Mouse (Mus musculus): Measurements from ENCODE around the gene Tpt1. TPM values are rescaled to one million over a fixed set of nuclear protein-coding genes. Genes with fewer than 3 reads are reported as not detected.

Gene Tpt1
- polyA plus RNA-seq, 1 experiment from 2014 or later, result 1,020 TPM

DNA sequence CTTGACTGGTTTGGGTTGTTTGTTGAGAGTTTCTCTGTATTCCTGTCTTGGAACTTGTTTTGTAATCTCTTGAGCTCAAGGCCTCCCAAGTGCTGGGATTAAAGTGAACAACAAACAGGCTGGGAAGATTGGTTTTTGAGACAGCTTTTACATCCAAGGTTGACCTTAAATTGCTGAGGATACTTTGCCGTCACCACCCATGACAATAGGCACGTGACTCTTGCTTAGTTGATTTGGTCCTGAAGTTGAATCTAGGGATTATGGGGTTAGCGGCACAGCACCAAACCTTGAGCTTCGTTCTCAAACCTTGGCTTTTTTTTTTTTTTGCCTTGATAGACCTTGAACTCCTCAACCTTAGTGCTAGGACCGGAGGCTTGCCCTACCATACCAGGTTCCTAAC lies 4.3 kb downstream of the Tpt1 start:
- peaks cover 23% of the 10 kb centered on the region for H3K36me3 ChIP-seq (ENCODE audit: control insufficient read depth, insufficient read depth, low read length)
- ATAC-seq (replicated peaks; ENCODE audit: low FRiP score), result no peak

DNA sequence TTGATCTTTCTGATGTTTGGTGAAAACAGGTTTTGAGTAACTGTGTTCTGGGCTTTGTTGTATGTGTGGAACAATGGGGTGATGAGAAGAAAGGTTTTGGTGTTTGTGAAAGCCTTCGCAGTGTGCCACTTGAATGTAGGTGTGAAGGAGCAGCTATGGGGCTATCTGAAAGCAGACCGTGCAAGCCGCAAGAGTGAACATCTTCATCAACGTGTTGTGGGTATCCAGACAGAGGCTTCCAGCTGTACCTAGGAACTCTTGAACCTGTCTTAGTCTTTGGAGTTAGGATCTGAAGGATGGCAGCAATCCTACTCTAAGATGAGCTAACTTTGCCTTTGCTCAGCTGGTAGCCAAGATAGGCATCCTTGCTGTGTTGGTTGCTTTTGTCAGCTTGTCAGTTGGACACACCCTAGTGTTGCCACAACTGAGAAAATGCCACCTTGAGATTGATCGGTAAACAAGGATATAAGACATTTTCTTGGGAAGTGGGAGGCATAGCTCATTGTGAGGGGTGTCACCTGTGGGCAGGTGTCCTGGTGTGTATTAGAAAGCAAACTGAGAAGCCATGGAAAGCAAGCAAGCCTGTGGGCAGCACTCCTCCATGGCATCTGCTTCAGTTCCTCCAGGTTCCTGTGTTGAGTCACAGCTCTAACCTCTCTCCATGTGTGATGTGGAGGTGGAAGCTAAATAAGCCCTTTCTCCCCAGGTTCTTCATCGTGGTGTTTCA lies 5.1 kb downstream of the Tpt1 start:
- no peak for DNase-seq (ENCODE audit: low spot score)
- no peak overlapping the region for H3K4me2 ChIP-seq (ENCODE audit: low read depth, low read length, severe bottlenecking)
- H3K4me1 ChIP-seq (replicated peaks; ENCODE audit: control insufficient read depth, insufficient read depth, low read length), result peaks cover 10% of the 10 kb centered on the region
- H3K27me3 ChIP-seq (ENCODE audit: control insufficient read depth, insufficient read depth, low read length), result no peaks in the 10 kb centered on the region
- no peak overlapping the region for H3K4me3 ChIP-seq (ENCODE audit: low read depth, low read length)
- ATAC-seq (replicated peaks; ENCODE audit: low FRiP score), result no peak
- 84% methylated on average over 6 of the region's 6 CpGs for WGBS
- H3K9me3 ChIP-seq (ENCODE audit: control insufficient read depth, low read length), result no peaks in the 10 kb centered on the region
- no peak overlapping the region for H3K27ac ChIP-seq (ENCODE audit: low read depth, low read length)
- H3K36me3 ChIP-seq (ENCODE audit: control insufficient read depth, insufficient read depth, low read length), result peaks cover 23% of the 10 kb centered on the region
- H3K9ac ChIP-seq (ENCODE audit: low read length), result no peak overlapping the region

More for the DNA sequence above, 4.3 kb downstream of the Tpt1 start:
- 82% methylated on average over 5 of the region's 5 CpGs for WGBS
- no peak for DNase-seq (ENCODE audit: low spot score)
- Histone ChIP-seq H3K27ac (ENCODE audit: low read depth, low read length) (0 out of 2 replicates have a peak overlapping the region, but pooled peaks have one; percentile 25), H3K9ac (ENCODE audit: low read length) (no peak overlapping the region), H3K4me3 (ENCODE audit: low read depth, low read length) (no peak overlapping the region), H3K27me3 (ENCODE audit: control insufficient read depth, insufficient read depth, low read length) (no peaks in the 10 kb centered on the region), H3K4me1 (replicated peaks; ENCODE audit: control insufficient read depth, insufficient read depth, low read length) (peaks cover 10% of the 10 kb centered on the region), H3K4me2 (ENCODE audit: low read depth, low read length, severe bottlenecking) (no peak overlapping the region), H3K9me3 (ENCODE audit: control insufficient read depth, low read length) (no peaks in the 10 kb centered on the region)

DNA sequence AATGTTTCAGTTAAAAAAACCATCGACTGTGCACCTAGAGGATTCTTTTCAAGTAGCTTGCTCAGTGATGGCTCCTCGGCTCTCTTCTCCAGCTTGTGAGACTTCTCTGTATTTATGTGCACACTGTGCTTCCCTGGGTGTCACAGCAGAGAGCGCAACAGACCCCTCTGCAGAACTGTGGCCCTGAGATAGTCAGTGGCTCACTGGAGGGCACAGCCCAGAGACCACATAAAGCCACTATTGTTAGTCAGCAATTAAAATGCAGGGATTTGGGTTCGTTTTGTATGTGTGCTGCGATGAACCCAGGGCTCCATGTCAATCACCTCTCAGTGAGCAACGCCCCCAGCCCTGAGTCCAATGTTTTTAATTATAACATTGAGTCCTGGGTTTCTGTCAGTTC lies 5.9 kb downstream of the Tpt1 start:
- Histone ChIP-seq H3K27ac (ENCODE audit: low read depth, low read length) (peak overlapping the region; percentile 19; the same call in 1 of the 2 replicates), H3K9ac (ENCODE audit: low read length) (no peak overlapping the region), H3K4me3 (ENCODE audit: low read depth, low read length) (no peak overlapping the region), H3K4me2 (ENCODE audit: low read depth, low read length, severe bottlenecking) (no peak overlapping the region), H3K4me1 (replicated peaks; ENCODE audit: control insufficient read depth, insufficient read depth, low read length) (peaks cover 10% of the 10 kb centered on the region), H3K9me3 (ENCODE audit: control insufficient read depth, low read length) (no peaks in the 10 kb centered on the region), H3K36me3 (ENCODE audit: control insufficient read depth, insufficient read depth, low read length) (peaks cover 23% of the 10 kb centered on the region), H3K27me3 (ENCODE audit: control insufficient read depth, insufficient read depth, low read length) (no peaks in the 10 kb centered on the region)
- DNase-seq (ENCODE audit: low spot score) (peak; percentile 63), ATAC-seq (replicated peaks; ENCODE audit: low FRiP score) (peak; percentile 81)
- 24% methylated on average over 6 of the region's 6 CpGs for WGBS

GRCm38 (mm10) chr14:75852016-75852415 lies 7.1 kb downstream of the Tpt1 start:
- no peak overlapping the region for H3K27ac ChIP-seq (ENCODE audit: low read depth, low read length)
- no peak overlapping the region for H3K4me3 ChIP-seq (ENCODE audit: low read depth, low read length)
- WGBS, result 93% methylated on average over 5 of the region's 5 CpGs
- peaks cover 5% of the 10 kb centered on the region; the same call in 1 of the 2 replicates for H3K4me1 ChIP-seq (replicated peaks; ENCODE audit: control insufficient read depth, insufficient read depth, low read length)
- ATAC-seq (replicated peaks; ENCODE audit: low FRiP score), result no peak
- no peaks in the 10 kb centered on the region for H3K9me3 ChIP-seq (ENCODE audit: control insufficient read depth, low read length)
- no peaks in the 10 kb centered on the region for H3K27me3 ChIP-seq (ENCODE audit: control insufficient read depth, insufficient read depth, low read length)
- H3K9ac ChIP-seq (ENCODE audit: low read length), result no peak overlapping the region
- no peak for DNase-seq (ENCODE audit: low spot score)
- peaks cover 18% of the 10 kb centered on the region for H3K36me3 ChIP-seq (ENCODE audit: control insufficient read depth, insufficient read depth, low read length)
- no peak overlapping the region for H3K4me2 ChIP-seq (ENCODE audit: low read depth, low read length, severe bottlenecking)

GRCm38 (mm10) chr14:75855263-75855992 lies 10.5 kb downstream of the Tpt1 start:
- no peak overlapping the region for H3K9ac ChIP-seq (ENCODE audit: low read length)
- no peak for DNase-seq (ENCODE audit: low spot score)
- H3K4me3 ChIP-seq (ENCODE audit: low read depth, low read length), result no peak overlapping the region
- no peak overlapping the region for H3K4me2 ChIP-seq (ENCODE audit: low read depth, low read length, severe bottlenecking)
- WGBS, result 72% methylated on average over 17 of the region's 17 CpGs
- H3K9me3 ChIP-seq (ENCODE audit: control insufficient read depth, low read length), result no peaks in the 10 kb centered on the region
- H3K36me3 ChIP-seq (ENCODE audit: control insufficient read depth, insufficient read depth, low read length), result no peaks in the 10 kb centered on the region
- no peak overlapping the region for H3K27ac ChIP-seq (ENCODE audit: low read depth, low read length)
- H3K27me3 ChIP-seq (ENCODE audit: control insufficient read depth, insufficient read depth, low read length), result no peaks in the 10 kb centered on the region
- no peak for ATAC-seq (replicated peaks; ENCODE audit: low FRiP score)
- no peaks in the 10 kb centered on the region for H3K4me1 ChIP-seq (replicated peaks; ENCODE audit: control insufficient read depth, insufficient read depth, low read length)

DNA sequence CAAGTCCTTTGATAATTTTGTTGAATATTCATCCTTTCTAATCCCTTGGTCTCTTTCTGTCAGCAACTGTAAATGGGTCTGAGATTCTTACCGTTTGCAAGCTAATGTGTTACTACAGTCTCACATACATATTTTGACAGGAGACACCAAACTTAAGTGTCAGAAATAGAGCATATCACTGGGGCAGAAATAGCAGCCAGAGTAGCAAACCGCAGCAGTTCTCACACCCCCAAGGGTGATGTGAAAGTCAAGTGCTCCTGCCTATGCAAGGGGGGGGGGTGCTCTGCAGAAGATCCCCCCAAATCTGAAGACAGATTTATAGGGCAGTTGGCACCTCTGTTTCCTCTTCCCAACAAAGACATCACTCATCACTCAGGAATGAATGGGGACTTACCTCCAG lies 13.3 kb downstream of the Tpt1 start:
- Histone ChIP-seq H3K4me3 (ENCODE audit: low read depth, low read length) (no peak overlapping the region), H3K9ac (ENCODE audit: low read length) (no peak overlapping the region), H3K36me3 (ENCODE audit: control insufficient read depth, insufficient read depth, low read length) (no peaks in the 10 kb centered on the region), H3K4me1 (replicated peaks; ENCODE audit: control insufficient read depth, insufficient read depth, low read length) (no peaks in the 10 kb centered on the region), H3K27ac (ENCODE audit: low read depth, low read length) (no peak overlapping the region), H3K27me3 (ENCODE audit: control insufficient read depth, insufficient read depth, low read length) (no peaks in the 10 kb centered on the region), H3K4me2 (ENCODE audit: low read depth, low read length, severe bottlenecking) (no peak overlapping the region), H3K9me3 (ENCODE audit: control insufficient read depth, low read length) (no peaks in the 10 kb centered on the region; the same call in 1 of the 2 replicates)
- DNase-seq (ENCODE audit: low spot score), result no peak
- WGBS, result 78% methylated on average over 2 of the region's 2 CpGs
- no peak for ATAC-seq (replicated peaks; ENCODE audit: low FRiP score)

GRCm38 (mm10) chr14:75859619-75860018 lies 14.7 kb downstream of the Tpt1 start:
- H3K36me3 ChIP-seq (ENCODE audit: control insufficient read depth, insufficient read depth, low read length), result no peaks in the 10 kb centered on the region
- H3K9me3 ChIP-seq (ENCODE audit: control insufficient read depth, low read length), result no peaks in the 10 kb centered on the region; the same call in 1 of the 2 replicates
- ATAC-seq (replicated peaks; ENCODE audit: low FRiP score) (no peak), DNase-seq (ENCODE audit: low spot score) (no peak)
- H3K4me3 ChIP-seq (ENCODE audit: low read depth, low read length), result no peak overlapping the region
- no peak overlapping the region for H3K9ac ChIP-seq (ENCODE audit: low read length)
- no peaks in the 10 kb centered on the region for H3K27me3 ChIP-seq (ENCODE audit: control insufficient read depth, insufficient read depth, low read length)
- peaks cover 4% of the 10 kb centered on the region; the same call in 1 of the 2 replicates for H3K4me1 ChIP-seq (replicated peaks; ENCODE audit: control insufficient read depth, insufficient read depth, low read length)
- WGBS, result 86% methylated on average over 2 of the region's 2 CpGs
- no peak overlapping the region for H3K4me2 ChIP-seq (ENCODE audit: low read depth, low read length, severe bottlenecking)
- H3K27ac ChIP-seq (ENCODE audit: low read depth, low read length), result no peak overlapping the region

GRCm38 (mm10) chr14:75862701-75863100 lies 17.8 kb downstream of the Tpt1 start:
- 92% methylated on average over 6 of the region's 6 CpGs for WGBS
- no peaks in the 10 kb centered on the region; the same call in 1 of the 2 replicates for H3K9me3 ChIP-seq (ENCODE audit: control insufficient read depth, low read length)
- H3K4me2 ChIP-seq (ENCODE audit: low read depth, low read length, severe bottlenecking), result no peak overlapping the region
- no peaks in the 10 kb centered on the region for H3K36me3 ChIP-seq (ENCODE audit: control insufficient read depth, insufficient read depth, low read length)
- ATAC-seq (replicated peaks; ENCODE audit: low FRiP score) (no peak), DNase-seq (ENCODE audit: low spot score) (no peak)
- H3K27me3 ChIP-seq (ENCODE audit: control insufficient read depth, insufficient read depth, low read length), result no peaks in the 10 kb centered on the region
- no peak overlapping the region for H3K27ac ChIP-seq (ENCODE audit: low read depth, low read length)
- no peak overlapping the region for H3K9ac ChIP-seq (ENCODE audit: low read length)
- H3K4me1 ChIP-seq (replicated peaks; ENCODE audit: control insufficient read depth, insufficient read depth, low read length), result peaks cover 4% of the 10 kb centered on the region; the same call in 1 of the 2 replicates
- no peak overlapping the region for H3K4me3 ChIP-seq (ENCODE audit: low read depth, low read length)
